Mouse (Mus musculus): Measurements from ENCODE around the gene Yy1.

DNA sequence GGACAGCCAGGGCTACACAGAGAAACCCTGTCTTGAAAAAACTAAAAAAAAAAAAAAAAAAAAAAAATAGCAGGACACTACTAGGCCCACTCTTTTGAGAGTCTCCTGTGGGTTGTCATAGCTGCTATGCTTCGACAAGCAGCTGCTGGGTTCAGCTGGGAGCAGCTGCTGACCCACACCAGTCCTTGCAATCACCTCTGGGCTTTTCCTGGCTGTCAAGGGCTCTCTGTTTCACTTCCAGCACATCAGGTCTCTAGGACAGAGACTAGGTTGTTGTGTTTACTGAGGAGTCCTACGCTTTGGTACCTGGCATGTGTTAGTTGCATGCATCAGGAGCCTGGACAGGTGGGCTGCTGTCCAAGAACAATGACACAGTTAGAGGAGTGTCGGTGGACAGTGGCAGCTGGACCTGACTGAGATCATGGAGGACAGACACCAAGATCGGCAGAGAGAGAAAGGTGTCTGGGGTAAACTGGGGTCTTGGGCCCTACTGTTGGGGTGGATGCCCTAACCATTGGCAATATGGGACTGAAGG, 56.8 kb downstream of the Yy1 start:
- TF ChIP-seq CTCF (IDR thresholded peaks at IDR 0.05; ENCODE audit: low read depth) (no peak), EP300 (IDR thresholded peaks at IDR 0.05; ENCODE audit: low read depth) (no peak)
